Mouse (Mus musculus) neural tube, embryonic 11.5 days (tissue): ENCODE measurements at regions not wholly inside any gene's neighbourhood (a gene's known extent, or its start where the extent isn't known, plus 50 kb on each side); places are given as distances from the start of the nearest gene placed in this dataset.

Experiments used
- ATAC-seq: fragments of 200-750 bp; cut with Nextera tagmentation; 2 replicates; pipeline ENCODE4 v1.8.0; 2017; ENCODE audit warnings: moderate number of reproducible peaks, mild to moderate bottlenecking, moderate TSS enrichment, moderate library complexity; ENCODE audit not compliant: insufficient read depth, low FRiP score, low TSS enrichment
- DNase-seq: peaks from one replicate; pipeline ENCODE4 v3.0.0-alpha.2; 2015; ENCODE audit warnings: low spot score
- H3K27ac ChIP-seq: fragments of 300-500 bp; sonication (generic); 2 replicates; pipeline ENCODE4 v1.5.1; 2014; ENCODE audit warnings: low read depth, mild to moderate bottlenecking, low read length
- H3K27me3 ChIP-seq: fragments of 300-500 bp; sonication (generic); 2 replicates; pipeline ENCODE4 v1.6.1; 2014; ENCODE audit warnings: mild to moderate bottlenecking, low read length, mixed read lengths; ENCODE audit not compliant: control insufficient read depth, insufficient read depth
- H3K36me3 ChIP-seq: fragments of 300-500 bp; sonication (generic); 2 replicates; pipeline ENCODE4 v1.6.1; 2014; ENCODE audit warnings: mild to moderate bottlenecking, low read length, moderate library complexity, mixed read lengths; ENCODE audit not compliant: control insufficient read depth, insufficient read depth
- H3K4me1 ChIP-seq: fragments of 300-500 bp; sonication (generic); 2 replicates; pipeline ENCODE4 v1.6.1; 2014; ENCODE audit warnings: low read length, mixed read lengths; ENCODE audit not compliant: control insufficient read depth, insufficient read depth
- H3K4me2 ChIP-seq: fragments of 300-500 bp; sonication (generic); 2 replicates; pipeline ENCODE4 v1.6.1; 2014; ENCODE audit warnings: low read depth, mild to moderate bottlenecking, moderate library complexity
- H3K4me3 ChIP-seq: fragments of 300-500 bp; sonication (generic); 2 replicates; pipeline ENCODE4 v1.5.1; 2014; ENCODE audit warnings: low read depth, low read length
- H3K9ac ChIP-seq: fragments of 300-500 bp; sonication (generic); 2 replicates; pipeline ENCODE4 v1.6.1; 2014; ENCODE audit warnings: mild to moderate bottlenecking, low read length
- H3K9me3 ChIP-seq: fragments of 300-500 bp; sonication (generic); 2 replicates; pipeline ENCODE4 v1.6.1; 2016; ENCODE audit warnings: low read length; ENCODE audit not compliant: control insufficient read depth
- WGBS: fragments of 180-500 bp; shearing (Covaris S2); extraction: QIAGEN DNeasy Blood & Tissue Kit; methylation state at CpG from one replicate; pipeline ENCODE4 v1.1.7; 2014; 5-methylcytosine and 5-hydroxymethylcytosine counted together

- ATAC-seq (no peak), DNase-seq (no peak)
- Histone ChIP-seq H3K4me2 (no peak overlapping the region), H3K4me3 (no peak overlapping the region), H3K36me3 (no peaks in the 10 kb centered on the region), H3K27me3 (no peaks in the 10 kb centered on the region), H3K9me3 (no peaks in the 10 kb centered on the region), H3K9ac (no peak overlapping the region), H3K4me1 (no peaks in the 10 kb centered on the region), H3K27ac (no peak overlapping the region)
- 55% methylated on average over 8 of the region's 8 CpGs for WGBS
Measured at GRCm38 (mm10) chr4:125318293-125318692, 172.2 kb upstream of the Grik3 start.

- H3K27me3 ChIP-seq = no peaks in the 10 kb centered on the region
- H3K9me3 ChIP-seq = no peaks in the 10 kb centered on the region
- no peak for DNase-seq
- H3K27ac ChIP-seq = no peak overlapping the region
- no peaks in the 10 kb centered on the region for H3K36me3 ChIP-seq
- WGBS = 86% methylated on average over 3 of the region's 3 CpGs
- no peak overlapping the region for H3K9ac ChIP-seq
- ATAC-seq = no peak
- no peak overlapping the region for H3K4me3 ChIP-seq
- no peak overlapping the region for H3K4me2 ChIP-seq
- H3K4me1 ChIP-seq = no peaks in the 10 kb centered on the region
Measured at GRCm38 (mm10) chr4:125316876-125317275, 173.6 kb upstream of the Grik3 start.

- 21% methylated on average over 6 of the region's 6 CpGs for WGBS
- Histone ChIP-seq H3K4me1 (no peaks in the 10 kb centered on the region), H3K4me3 (no peak overlapping the region), H3K4me2 (no peak overlapping the region), H3K9ac (no peak overlapping the region), H3K27me3 (no peaks in the 10 kb centered on the region), H3K9me3 (no peaks in the 10 kb centered on the region), H3K36me3 (no peaks in the 10 kb centered on the region), H3K27ac (no peak overlapping the region)
- peak; percentile 58 for DNase-seq
- peak; percentile 67; the same call in 1 of the 2 replicates for ATAC-seq
Measured at GRCm38 (mm10) chr4:125315818-125316217, 174.7 kb upstream of the Grik3 start.

GRCm38 (mm10) chr4:125313892-125314291, 176.6 kb upstream of the Grik3 start:
- 75% methylated on average over 3 of the region's 3 CpGs for WGBS
- no peaks in the 10 kb centered on the region for H3K9me3 ChIP-seq
- H3K27ac ChIP-seq = no peak overlapping the region
- H3K4me3 ChIP-seq = no peak overlapping the region
- H3K27me3 ChIP-seq = no peaks in the 10 kb centered on the region
- no peak for ATAC-seq
- no peak overlapping the region for H3K9ac ChIP-seq
- DNase-seq = no peak
- no peaks in the 10 kb centered on the region for H3K36me3 ChIP-seq
- H3K4me2 ChIP-seq = no peak overlapping the region
- no peaks in the 10 kb centered on the region for H3K4me1 ChIP-seq

GRCm38 (mm10) chr4:125313252-125313651, 177.2 kb upstream of the Grik3 start:
- DNase-seq = peak; percentile 19
- Histone ChIP-seq H3K27ac (no peak overlapping the region), H3K4me3 (no peak overlapping the region), H3K36me3 (no peaks in the 10 kb centered on the region), H3K9ac (no peak overlapping the region), H3K4me1 (0 out of 2 replicates have a peak, but pooled peaks cover 2% of the 10 kb centered on the region), H3K9me3 (no peaks in the 10 kb centered on the region), H3K4me2 (no peak overlapping the region), H3K27me3 (no peaks in the 10 kb centered on the region)
- no peak for ATAC-seq
- 4% methylated on average over 11 of the region's 11 CpGs for WGBS

GRCm38 (mm10) chr4:125308171-125308570, 180.5 kb upstream of the Zc3h12a start:
- 38% methylated on average over 8 of the region's 8 CpGs for WGBS
- H3K4me3 ChIP-seq = no peak overlapping the region
- 0 out of 2 replicates have a peak, but pooled peaks cover 2% of the 10 kb centered on the region for H3K4me1 ChIP-seq
- no peak for ATAC-seq
- H3K36me3 ChIP-seq = no peaks in the 10 kb centered on the region
- no peak for DNase-seq
- no peak overlapping the region for H3K4me2 ChIP-seq
- H3K27ac ChIP-seq = no peak overlapping the region
- H3K9ac ChIP-seq = no peak overlapping the region
- no peaks in the 10 kb centered on the region for H3K27me3 ChIP-seq
- no peaks in the 10 kb centered on the region for H3K9me3 ChIP-seq

GRCm38 (mm10) chr4:125305766-125306165, 178.1 kb upstream of the Zc3h12a start:
- 78% methylated on average over 6 of the region's 6 CpGs for WGBS
- Histone ChIP-seq H3K9ac (no peak overlapping the region), H3K27me3 (no peaks in the 10 kb centered on the region), H3K36me3 (no peaks in the 10 kb centered on the region), H3K4me1 (0 out of 2 replicates have a peak, but pooled peaks cover 2% of the 10 kb centered on the region), H3K27ac (no peak overlapping the region), H3K4me3 (no peak overlapping the region), H3K4me2 (no peak overlapping the region), H3K9me3 (no peaks in the 10 kb centered on the region)
- DNase-seq = no peak
- ATAC-seq = no peak

- DNase-seq (no peak), ATAC-seq (no peak)
- no peak overlapping the region for H3K27ac ChIP-seq
- H3K4me1 ChIP-seq = no peaks in the 10 kb centered on the region
- no peaks in the 10 kb centered on the region for H3K9me3 ChIP-seq
- no peak overlapping the region for H3K4me2 ChIP-seq
- no peak overlapping the region for H3K4me3 ChIP-seq
- no peaks in the 10 kb centered on the region for H3K27me3 ChIP-seq
- 71% methylated on average over 7 of the region's 7 CpGs for WGBS
- H3K9ac ChIP-seq = no peak overlapping the region
- H3K36me3 ChIP-seq = no peaks in the 10 kb centered on the region
Measured at GRCm38 (mm10) chr4:125302660-125303059, 175.0 kb upstream of the Zc3h12a start.

- WGBS = 21% methylated on average over 33 of the region's 33 CpGs
Measured at GRCm38 (mm10) chr4:125300503-125301457, 173.1 kb upstream of the Zc3h12a start.

More at GRCm38 (mm10) chr4:125300503-125301457, 173.1 kb upstream of the Zc3h12a start:
- H3K36me3 ChIP-seq = no peaks in the 10 kb centered on the region
- no peaks in the 10 kb centered on the region for H3K4me1 ChIP-seq
- no peaks in the 10 kb centered on the region for H3K9me3 ChIP-seq
- no peak for ATAC-seq
- H3K9ac ChIP-seq = no peak overlapping the region
- no peak overlapping the region for H3K4me3 ChIP-seq
- DNase-seq = peak; percentile 87
- no peak overlapping the region for H3K4me2 ChIP-seq
- H3K27ac ChIP-seq = no peak overlapping the region
- no peaks in the 10 kb centered on the region for H3K27me3 ChIP-seq
